Mouse (Mus musculus): ENCODE measurements around the gene Tap1.
A peak's percentile ranks its signal among the peaks of the same experiment; 100 is the strongest.
"Not testable (repeated sequence)": the region's sequence is repeated elsewhere in the genome, so short reads cannot be mapped to it uniquely, and the experiment has no call there.

Tap1 gene

DNA sequence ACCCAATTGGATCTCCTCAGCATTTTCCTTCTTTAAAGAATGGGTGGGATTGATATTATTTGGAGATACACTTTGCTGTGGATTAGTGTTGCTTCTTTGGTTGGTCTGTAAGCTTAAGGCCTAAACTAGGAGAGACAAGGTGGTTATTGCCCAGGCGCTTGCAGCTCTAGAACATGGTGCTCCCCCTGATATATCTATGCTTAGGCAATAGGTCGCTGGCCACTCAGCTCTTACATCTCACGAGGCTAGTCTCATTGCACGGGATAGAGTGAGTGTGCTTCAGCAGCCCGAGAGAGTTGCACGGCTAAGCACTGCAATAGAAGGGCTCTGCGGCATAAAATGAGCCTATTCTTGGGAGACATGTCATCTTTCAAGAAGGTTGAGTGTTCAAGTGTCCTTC is 44.7 kb downstream of the Tap1 start:
- not testable (repeated sequence) for DNase-seq (ENCODE audit: low read depth)

DNA sequence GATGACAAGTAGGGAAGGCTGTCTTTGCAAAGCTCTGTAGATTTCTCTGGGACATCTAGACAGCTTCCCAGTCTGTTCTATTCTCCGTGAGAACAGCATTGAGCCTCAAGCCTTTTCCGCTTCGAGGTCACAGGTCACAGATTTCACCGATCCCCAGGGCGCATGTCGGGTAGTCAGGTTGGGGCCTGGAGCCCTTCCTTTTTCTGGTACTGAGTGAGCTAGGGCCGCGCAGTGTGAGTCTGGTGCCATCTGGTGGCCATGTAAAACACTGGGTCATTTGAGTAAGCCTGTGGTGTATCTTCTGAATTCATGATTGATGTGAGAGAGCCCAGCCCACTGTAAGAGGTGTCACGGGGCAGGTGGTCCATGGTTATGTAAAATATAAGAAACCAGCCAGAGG is 47.6 kb downstream of the Tap1 start:
- peak; percentile 93 for DNase-seq (ENCODE audit: low read depth)

DNA sequence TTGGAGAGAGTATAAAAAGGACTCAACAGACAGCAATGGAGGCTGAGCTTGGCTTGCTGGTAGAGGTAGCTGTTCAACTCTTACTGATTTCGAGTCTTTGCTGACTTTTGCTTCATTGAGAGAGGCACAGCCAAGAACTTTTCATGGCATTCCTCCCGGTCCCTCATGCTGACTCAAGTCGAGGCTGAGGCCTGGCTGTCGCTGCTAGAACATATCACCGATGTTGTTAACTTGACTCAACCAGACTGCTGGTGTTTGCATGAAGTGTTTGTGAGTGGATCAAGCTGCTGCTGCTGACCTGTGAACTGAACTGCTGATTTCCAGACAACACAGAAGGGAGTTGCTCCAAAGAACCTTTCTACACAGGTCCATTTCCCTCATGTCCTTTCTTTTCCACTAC is 49.3 kb downstream of the Tap1 start:
- DNase-seq (ENCODE audit: low read depth), result no peak

DNA sequence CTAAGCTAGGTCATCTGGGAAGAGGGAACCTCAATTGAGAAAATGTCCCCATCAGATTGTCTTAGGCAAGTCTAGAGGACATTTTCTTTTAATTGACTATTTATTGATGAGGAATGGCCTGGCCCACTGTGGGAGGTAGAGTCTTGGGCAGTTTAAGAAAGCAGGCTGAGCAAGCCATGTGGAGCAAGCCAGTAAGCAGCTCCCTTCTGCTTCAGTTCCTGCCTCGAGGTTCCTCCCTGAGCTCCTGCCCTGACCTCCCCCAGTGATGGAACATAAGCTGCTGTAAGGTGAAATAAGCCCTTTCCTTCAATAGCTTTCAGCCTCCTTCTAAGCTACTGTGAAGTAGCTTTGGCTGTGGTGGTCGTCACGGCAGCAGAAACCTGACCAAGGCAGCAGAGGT is 50.4 kb downstream of the Tap1 start:
- no peak for DNase-seq (ENCODE audit: low read depth)

DNA sequence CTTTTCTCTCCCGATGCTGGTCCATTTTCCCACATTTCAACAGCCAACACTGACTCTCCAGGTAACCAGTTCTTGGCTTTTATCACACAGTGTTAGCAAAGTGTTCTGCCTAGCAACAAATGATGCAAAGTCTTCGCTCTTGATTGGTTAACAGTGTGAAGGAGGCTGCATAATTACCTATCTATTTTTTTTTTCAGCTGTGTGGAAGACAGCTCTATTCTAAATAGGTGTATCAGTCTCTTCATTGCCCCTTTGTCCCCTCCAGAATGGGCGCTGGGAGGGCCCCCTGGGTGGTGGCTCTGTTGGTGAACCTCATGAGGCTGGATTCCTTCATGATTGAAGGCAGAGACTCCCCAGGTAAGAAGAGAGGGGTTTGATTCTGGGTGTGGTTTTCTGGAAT is 51.4 kb downstream of the Tap1 start, which contains the start of gene H2-Ob:
H2-Ob (plus strand) TSS at position 198 of the 400 bp plus-strand sequence.
- DNase-seq (ENCODE audit: low read depth), result peak; percentile 74

DNA sequence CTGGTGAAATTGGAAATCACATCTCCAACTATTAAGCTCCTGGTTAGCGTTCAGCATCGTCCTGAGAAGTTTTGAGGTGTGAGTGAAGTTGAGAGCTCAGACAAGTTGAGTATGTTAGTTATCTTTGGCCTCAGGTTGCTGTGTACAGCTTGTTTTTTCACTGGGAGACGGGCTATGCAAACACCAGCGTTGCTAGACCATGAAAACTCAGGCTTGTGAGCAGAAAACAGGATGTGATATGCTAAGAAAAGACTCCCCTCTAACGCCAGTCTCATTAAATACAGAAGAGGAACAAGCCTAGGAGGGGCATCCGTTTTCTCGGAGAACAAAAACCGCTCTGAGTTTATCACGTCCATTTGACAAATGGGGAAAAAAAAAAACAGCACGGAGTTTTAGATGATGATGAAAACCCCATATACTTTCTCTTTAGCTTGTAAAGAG is 52.3 kb downstream of the Tap1 start:
- DNase-seq (ENCODE audit: low read depth), result peak; percentile 40

DNA sequence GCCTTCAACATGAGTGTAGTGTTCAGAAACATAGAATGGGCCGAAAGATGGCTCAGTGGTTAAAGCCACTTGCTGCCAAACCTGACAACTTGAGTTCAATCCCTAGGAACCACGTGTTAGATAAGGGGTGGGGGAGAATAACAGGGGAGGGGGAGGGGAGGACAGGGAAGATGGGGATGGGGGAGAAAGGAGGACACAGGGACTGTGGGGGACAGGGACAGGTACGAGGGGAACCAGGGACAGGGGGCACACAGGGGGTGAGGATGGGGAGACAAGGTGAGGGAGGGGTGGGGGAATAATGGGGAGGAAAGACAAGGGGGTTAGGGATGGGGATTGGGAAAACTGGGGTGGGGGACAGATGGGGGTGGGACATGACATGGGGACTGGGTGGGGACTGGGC is 53.0 kb downstream of the Tap1 start:
- DNase-seq (ENCODE audit: low read depth), result no peak

DNA sequence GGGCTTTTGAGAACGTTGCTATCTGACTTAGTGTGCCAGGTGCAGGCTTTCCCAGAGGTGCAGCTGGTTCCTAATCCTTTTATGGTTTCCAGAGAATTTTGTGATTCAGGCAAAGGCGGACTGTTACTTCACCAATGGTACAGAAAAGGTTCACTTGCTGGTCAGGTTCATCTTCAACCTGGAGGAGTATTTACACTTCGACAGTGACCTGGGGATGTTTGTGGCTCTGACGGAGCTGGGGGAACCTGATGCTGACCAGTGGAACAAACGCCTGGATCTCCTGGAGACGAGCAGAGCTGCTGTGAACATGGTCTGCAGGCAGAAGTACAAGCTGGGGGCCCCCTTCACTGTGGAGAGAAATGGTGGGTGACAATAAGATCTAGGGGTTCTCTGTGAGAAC is 53.6 kb downstream of the Tap1 start:
- DNase-seq (ENCODE audit: low read depth), result no peak

DNA sequence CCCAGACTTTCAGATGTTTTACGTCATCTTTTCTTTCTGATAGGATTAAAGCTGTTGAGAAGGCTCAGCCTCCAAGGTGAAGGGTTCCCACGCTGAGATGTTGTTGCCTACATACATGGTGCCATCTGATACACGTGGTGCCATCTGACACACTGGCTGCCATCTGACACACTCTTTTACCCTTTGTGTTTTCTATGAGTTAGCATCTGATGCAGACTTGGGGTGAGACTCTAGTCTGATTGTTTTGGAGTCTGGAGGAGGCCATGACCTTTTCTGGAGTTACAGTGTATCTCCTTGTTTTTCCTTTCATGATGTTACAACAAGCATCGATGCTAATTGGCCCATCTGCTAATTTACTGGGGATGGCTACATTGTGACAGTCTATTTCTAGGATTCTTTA is 57.3 kb downstream of the Tap1 start:
- DNase-seq (ENCODE audit: low read depth), result no peak

Measured in 416B (cell line).